Mouse (Mus musculus): Measurements from ENCODE around the gene Mecom.

DNA sequence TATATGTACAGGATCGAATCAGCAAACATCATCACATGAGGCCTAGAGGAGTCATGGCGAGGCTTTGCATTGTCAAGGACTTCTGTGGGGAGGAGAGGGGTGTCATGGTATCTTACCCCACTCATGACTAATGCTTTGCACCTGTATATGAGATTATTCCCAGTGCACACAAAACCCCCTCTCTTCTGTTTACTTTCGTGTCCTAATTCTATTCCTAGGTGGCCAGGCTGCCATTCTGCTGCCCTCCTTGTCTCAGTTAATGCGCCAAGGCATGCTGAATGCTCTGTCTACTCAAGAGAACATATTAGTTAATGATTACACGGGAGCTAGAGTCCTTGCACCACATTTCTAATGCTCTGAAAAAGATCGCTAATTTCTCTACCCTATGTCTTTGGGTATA lies 412.0 kb downstream of the Mecom start:
- TF ChIP-seq POLR2A (IDR thresholded peaks at IDR 0.05; ENCODE audit: low read depth, low read length): no peak
- no peak for TF ChIP-seq CTCF (IDR thresholded peaks at IDR 0.05; ENCODE audit: extremely low read depth, insufficient read depth, insufficient read length, insufficient replicate concordance)
